Mouse (Mus musculus) kidney, adult 2 months (tissue): Measurements from ENCODE around the gene Ddah1.

Source experiments
- CTCF ChIP-seq: fragments of 200-500 bp; conservative IDR thresholded peaks from 2 replicates; pipeline ENCODE4 v1.5.1; 2011; ENCODE audit warnings: low read depth, mild to moderate bottlenecking, control low read depth, low read length, moderate library complexity, mixed read lengths; ENCODE audit not compliant: insufficient read depth, insufficient read length
- POLR2A ChIP-seq: fragments of 200-500 bp; IDR thresholded peaks from one replicate; pipeline ENCODE4 v1.6.1; 2011; ENCODE audit warnings: low read depth, low read length, control low read depth

DNA sequence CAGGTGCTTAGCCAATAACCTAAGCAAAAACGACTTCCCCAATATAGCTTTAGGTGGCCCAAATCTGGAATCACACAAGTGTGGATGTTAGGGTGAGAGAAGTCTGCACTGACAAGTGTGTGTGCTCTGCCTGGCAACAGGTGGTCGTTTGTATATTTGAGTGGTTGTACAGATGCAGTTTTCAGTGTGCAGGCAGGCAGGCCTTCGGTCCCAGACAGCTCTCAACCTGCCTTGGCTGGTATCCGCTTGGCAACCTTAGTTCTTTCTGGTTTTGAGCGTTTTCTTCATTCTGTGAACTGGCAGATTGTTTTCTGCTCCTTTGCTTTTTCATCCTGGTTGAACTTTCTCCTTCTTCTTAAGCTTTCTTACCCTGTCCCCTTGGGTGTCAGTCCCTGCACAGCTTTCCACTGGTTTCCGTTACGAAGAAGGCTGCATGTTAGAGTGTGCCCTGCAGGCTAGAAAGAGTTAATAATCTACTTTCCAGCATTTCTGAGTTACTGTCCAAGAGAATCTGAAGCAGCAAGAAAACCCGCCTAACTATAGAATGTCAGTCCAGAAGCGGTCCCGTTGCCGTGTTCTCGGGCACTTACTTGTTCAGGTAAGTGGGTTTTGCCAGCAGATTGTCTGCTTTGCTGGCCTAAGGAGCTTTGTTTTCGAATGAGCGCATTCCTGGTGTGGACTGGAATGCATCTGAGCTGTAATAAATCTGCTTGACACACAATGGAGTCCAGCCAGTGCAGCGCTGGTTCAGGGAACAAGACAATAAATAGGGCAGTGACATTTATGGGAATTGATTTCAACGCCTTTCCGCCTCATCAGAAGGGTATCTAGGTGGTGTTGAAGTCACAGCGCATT, 68.9 kb downstream of the Ddah1 start:
- TF ChIP-seq CTCF (no peak), POLR2A (no peak)
